Mouse (Mus musculus) adrenal gland, adult 2 months (tissue): ENCODE data around the gene Sort1. TPM values are rescaled to one million over a fixed set of nuclear protein-coding genes. Genes with fewer than 3 reads are reported as not detected.
A peak's percentile ranks its signal among the peaks of the same experiment; 100 is the strongest.
"Not testable (repeated sequence)": the region's sequence is repeated elsewhere in the genome, so short reads cannot be mapped to it uniquely, and the experiment has no call there.

Experiments used
- DNase-seq: peaks from one replicate; pipeline ENCODE4 v3.0.0; 2021
- long read RNA-seq: library from polyadenylated mRNA; stranded (forward); transcript quantifications from one replicate; pipeline ENCODE4 v2.0.0, GENCODE M21; 2021
- polyA plus RNA-seq: library from polyadenylated mRNA; depleted of rRNA; stranded (reverse); fragments of >200 nt; gene quantifications from 2 replicates; pipeline ENCODE4 v1.2.3, GENCODE M21; 2012; rRNA removed
- total RNA-seq, 2 experiments: library from RNA; stranded (reverse); gene quantifications; 2 replicates each; pipeline ENCODE4 v1.2.3; 2021

Gene Sort1
- total RNA-seq, result 10 to 100 TPM; 37.9 to 57.3 TPM
- polyA plus RNA-seq, result 19.7 and 27.8 TPM in 2 replicates
- long read RNA-seq, full-length matches to known transcripts, result 10 of 25 reads
- long read RNA-seq, partial matches to known transcripts, result 1 of 25 reads
- long read RNA-seq, other reads (novel, unspliced or antisense), result 14 of 25 reads

- peak; percentile 92 for DNase-seq
Measured at GRCm38 (mm10) chr3:108283781-108284601, at the start of gene Sort1. Gene Sort1, plus strand, starts transcription at chr3:108284082.

DNA sequence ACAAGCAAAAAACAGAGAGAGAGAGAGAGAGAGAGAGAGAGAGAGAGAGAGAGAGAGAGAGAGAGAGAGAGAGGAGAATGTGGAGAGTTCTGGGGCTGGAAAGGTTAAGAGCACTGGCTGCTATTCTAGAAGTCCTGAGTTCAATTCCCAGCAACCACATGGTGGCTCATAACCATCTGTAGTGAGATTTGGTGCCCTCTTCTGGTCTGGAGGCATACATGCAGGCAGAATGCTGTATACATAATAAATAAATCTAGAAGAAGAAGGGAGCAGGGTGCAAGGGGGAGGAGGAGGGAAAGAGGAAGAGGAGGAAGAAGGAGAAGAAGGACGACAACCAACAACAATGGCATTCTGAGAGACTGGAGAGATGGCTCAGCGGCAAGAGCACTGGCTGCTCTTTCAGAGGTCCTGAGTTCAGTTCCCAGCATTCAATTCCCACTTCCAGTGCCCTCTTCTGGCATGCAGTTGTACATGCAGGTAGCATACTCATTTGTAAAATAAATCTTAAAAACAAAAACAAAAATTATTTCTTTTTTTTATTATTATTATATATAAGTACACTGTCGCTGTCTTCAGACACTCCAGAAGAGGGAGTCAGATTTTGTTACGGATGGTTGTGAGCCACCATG is 46.3 kb upstream of the Sort1 start:
- not testable (repeated sequence) for DNase-seq

DNA sequence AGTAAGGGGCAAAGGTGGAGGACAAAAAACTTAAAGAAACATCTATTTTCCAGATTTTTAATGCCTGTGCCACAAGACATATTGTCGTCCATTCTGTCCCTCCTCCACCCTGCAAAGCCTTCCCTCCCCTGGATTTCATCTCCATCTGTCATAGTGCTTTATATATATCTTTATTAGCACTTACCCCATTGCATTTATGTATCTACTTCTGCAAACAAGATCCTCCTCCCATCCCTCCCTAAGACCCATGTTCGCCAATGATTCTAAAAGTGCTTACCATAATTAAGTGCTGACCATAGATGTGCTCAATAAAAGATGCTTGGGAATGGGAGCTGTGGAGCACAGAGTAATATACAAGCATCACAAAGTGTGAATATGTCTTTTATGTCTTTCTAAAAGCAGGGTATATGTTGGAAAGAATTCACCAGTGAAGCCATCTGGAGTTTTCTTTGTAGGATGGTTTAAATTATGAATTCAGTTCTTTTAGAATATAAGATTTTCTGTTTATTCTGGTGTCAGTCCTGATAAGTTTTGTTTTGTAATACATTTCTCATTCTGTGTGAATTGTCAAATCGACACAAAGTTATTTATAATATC is 42.5 kb upstream of the Sort1 start:
- no peak for DNase-seq

GRCm38 (mm10) chr3:108246857-108247256 is 37.0 kb upstream of the Sort1 start:
- DNase-seq, result no peak

GRCm38 (mm10) chr3:108256719-108257637 is 26.9 kb upstream of the Sort1 start, which contains the start of gene Psma5:
Gene Psma5, plus strand, starts transcription at chr3:108256926.
- peak; percentile 98 for DNase-seq

DNA sequence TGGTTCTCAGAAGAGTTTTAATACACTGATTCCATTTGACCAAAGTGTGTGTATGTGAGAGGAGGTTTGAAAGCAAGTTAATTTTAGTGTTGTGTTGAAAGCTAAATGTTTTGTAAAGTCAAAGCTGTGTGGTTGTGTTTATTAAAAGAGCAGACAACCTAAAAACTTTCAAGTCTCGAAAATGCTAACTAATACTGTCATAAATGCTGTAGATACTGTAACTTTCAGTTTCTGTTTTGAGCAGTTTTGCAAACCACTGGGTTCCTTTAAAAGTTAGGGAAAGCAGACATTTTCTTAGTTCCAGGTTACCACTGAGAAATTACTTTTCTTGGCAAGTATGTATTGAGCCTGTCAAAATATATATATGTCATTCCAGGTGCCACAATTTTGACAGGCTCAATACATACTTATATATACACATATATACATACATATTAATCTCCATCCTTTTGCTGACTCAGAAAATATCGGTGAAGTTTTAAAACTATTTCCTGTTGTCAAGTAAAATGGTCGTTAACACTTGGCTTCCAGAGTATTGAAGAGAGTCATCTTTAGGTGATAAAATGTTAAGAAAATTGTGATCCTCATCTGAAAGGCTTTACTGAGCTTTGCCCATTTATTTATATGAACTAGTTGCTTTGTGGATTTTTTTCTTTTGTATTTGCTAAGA is 25.9 kb upstream of the Sort1 start:
- no peak for DNase-seq

- no peak for DNase-seq
Measured at GRCm38 (mm10) chr3:108259319-108259718, 24.6 kb upstream of the Sort1 start.

- DNase-seq, result not testable (repeated sequence)
Measured at GRCm38 (mm10) chr3:108279495-108279894, 4.4 kb upstream of the Sort1 start.

GRCm38 (mm10) chr3:108282401-108283240 is 1.3 kb upstream of the Sort1 start:
- no peak for DNase-seq

GRCm38 (mm10) chr3:108283241-108283561 is 681 bp upstream of the Sort1 start:
- no peak for DNase-seq

GRCm38 (mm10) chr3:108285078-108285711 is 1.3 kb downstream of the Sort1 start:
- no peak for DNase-seq

DNA sequence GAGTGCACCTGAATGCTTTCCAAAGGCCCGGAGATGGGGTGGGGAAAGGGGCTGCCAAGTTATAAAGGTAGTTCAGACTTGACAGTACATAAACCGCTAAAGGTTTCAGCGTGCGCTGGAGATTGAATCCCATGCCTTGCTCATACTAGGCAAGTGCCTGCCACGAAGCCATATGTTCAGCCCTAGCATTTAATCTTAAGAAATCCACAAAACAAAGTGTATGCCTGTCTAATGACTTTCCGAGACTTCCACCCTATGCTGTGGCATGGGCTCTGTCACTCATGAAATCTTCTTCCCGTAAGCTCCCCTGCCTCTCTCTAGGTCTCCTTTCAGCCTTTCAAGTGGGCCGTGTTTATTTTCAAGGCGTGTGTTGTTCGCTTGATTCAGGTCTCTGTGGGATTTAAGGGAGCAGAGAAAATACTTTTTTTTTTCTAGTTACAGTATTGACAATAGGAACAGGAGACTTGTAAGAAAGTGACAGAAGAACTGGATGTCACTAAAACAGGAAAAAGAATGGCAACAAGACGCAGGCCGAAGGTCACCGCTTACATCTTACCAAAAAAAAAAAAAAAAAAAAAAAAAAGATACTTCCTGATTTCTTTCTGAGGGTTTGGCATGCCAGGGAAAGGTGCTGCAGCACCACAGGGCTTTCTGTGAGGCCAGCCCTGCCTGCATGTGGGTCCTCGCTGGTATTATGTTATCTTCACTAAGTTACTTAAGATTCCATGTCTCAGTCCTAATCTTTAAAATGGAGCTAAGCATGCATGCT is 3.0 kb downstream of the Sort1 start:
- no peak for DNase-seq

DNA sequence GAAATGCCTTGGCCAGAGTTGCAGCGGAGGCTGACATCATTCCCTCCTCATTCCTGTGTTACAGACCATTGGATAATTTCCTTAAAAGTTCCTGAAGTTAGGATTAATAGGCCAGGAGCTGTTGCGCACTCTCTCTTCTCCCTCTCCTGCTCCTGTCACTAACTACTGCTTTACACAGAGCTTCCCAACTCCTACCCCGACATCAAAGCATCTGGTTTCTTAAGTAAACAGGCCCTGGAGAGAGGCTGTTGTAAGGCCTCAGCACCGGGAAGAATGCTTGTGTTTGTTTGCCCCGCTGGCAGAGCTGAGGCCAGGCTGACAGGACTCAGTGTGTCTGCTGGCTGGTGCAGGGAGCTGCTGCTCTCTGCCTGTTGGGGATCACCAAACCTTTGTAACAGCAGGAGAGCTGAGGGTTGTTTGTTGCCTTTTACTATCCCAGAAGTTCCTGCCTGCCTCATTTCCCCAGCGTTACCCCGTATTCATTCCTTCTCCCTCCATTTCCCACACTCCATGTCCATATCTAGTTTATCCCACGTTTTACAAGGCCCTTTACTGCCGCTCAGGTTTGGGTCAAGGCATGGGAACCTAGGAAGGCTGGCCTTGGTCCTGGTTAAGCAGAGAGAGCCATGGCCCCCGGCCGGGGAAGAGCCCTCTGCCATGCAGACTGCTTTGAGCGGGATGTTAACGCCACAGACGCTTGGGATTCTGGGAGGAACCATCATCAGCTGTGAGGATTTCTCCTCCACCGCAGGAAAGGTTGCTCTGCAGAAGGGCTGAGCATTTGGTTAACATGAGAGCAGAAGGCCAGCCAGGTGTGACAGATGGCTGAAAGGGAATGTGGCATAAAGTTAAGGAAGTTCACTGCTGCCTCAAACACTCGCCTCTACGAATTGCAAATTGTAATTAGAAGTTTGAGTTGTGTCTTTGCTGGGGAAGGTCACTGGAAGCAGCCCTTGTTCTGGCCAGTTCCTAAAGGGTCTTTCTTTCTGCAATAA is 4.2 kb downstream of the Sort1 start:
- DNase-seq, result no peak

GRCm38 (mm10) chr3:108289311-108290130 is 5.6 kb downstream of the Sort1 start:
- DNase-seq, result no peak

DNA sequence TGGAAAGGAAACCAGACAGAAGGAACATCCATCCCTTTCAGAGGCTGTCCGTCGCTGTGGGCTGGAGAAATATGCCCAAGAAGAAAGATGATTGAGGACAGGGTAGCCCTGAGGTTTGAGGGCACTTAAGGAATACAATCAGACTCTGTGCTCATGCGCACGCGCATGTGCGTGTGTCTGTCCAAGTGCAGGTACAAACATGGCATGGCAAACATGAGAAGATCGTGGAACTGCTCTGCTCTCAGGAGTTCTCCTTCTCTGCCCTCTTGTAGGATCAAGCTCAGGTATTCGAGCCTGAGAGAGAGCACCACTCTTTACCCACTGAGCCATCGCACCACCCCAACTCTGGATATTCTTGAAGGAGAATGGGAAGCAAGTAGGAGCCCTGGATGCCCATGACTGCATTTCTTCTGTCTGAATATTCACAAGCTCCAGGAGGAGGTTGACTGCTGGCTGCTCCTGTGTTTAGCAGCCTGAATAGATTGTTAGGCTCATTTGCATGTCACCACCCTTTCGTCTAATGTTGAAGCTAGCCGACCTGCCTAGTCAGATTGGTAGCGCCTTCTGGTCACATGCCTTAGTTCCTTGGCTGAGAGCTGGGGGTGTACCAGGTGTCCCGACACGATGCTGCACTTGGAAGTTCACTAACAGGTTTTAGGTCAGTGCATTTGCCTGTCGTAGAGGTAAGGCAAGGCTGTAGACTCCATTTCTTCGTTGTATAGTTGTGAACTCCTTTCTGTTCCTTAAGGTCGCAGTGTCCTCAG is 7.3 kb downstream of the Sort1 start:
- DNase-seq, result no peak

DNA sequence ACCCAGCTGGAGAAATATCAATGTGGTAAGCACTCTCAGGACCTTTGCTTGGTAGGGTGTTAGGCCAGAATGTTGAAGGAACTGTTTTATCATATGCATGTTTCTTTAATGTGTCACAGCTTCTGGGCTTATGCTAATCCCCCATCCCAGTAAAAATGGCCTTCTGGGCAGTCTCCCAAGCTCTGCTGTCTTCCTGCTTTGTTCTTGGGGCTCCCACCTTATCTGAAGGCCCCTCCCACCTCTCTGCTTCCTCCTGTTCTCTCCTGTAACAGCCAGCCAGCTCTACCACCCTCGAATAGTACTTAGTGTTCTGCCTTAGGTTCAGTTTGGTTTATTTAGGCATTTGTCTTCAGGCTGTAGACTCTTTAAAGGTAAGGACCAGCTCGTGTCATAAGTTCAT is 10.5 kb downstream of the Sort1 start:
- DNase-seq, result no peak
